ENCODE assay signal across 20 mouse cellular contexts in genomic region chr13:89256906-89257305, GRCm38 (mm10).
DNase-seq lines count a peak whose midpoint lies in the region; ATAC-seq and TF ChIP-seq lines count a peak whose summit lies in the region.
"Had no signal": no experiment of that assay in that cellular context is flagged by ENCODE, and none has a peak within 500 bp of the region (broad histone marks: within the 10 kb centered on the region; RNA-seq: fewer than 3 reads in every experiment).

No protein-coding gene starts in this region.

- no peaks in the 10 kb centered on the region for H3K27me3 ChIP-seq in intestine, embryonic 15.5 days (replicated peaks)
- H3K27me3 ChIP-seq in intestine, postnatal 0 days (replicated peaks; ENCODE audit: control insufficient read depth, insufficient read depth, low read length) = no peaks in the 10 kb centered on the region
- H3K27me3 ChIP-seq in MEL (ENCODE audit: control insufficient read depth in 1 of 2, insufficient read depth in 2 of 2, low read length in 2 of 2) = no peaks in the 10 kb centered on the region
- H3K27me3 ChIP-seq in hindbrain, embryonic 10.5 days (ENCODE audit: insufficient read depth, poor library complexity, severe bottlenecking) = no peaks in the 10 kb centered on the region
- H3K27me3 ChIP-seq in hindbrain, embryonic 13.5 days = no peaks in the 10 kb centered on the region
- H3K27me3 ChIP-seq: embryonic facial prominence, embryonic 12.5 days; forebrain, embryonic 13.5 days; forebrain, embryonic 15.5 days had no signal

- no peak overlapping the region for H3K27ac ChIP-seq in intestine, embryonic 15.5 days
- no peak overlapping the region for H3K27ac ChIP-seq in intestine, postnatal 0 days (ENCODE audit: low read depth, low read length)
- no peak overlapping the region for H3K27ac ChIP-seq in MEL (ENCODE audit: control insufficient read depth, low read depth, low read length)
- H3K27ac ChIP-seq in hindbrain, embryonic 10.5 days = no peak overlapping the region
- H3K27ac ChIP-seq in hindbrain, embryonic 13.5 days = no peak overlapping the region
- H3K27ac ChIP-seq: embryonic facial prominence, embryonic 10.5 days; embryonic facial prominence, embryonic 12.5 days; forebrain, embryonic 13.5 days; forebrain, embryonic 15.5 days had no signal

- no peaks in the 10 kb centered on the region for H3K36me3 ChIP-seq in intestine, embryonic 15.5 days
- no peaks in the 10 kb centered on the region for H3K36me3 ChIP-seq in intestine, postnatal 0 days (ENCODE audit: control insufficient read depth, insufficient read depth)
- H3K36me3 ChIP-seq in MEL (ENCODE audit: control insufficient read depth in 1 of 2, insufficient read depth in 2 of 2, low read length in 2 of 2) = peaks cover 0 to 11% of the 10 kb centered on the region in 2 experiments; a peak in 2 of 4 replicates
- H3K36me3 ChIP-seq in hindbrain, embryonic 10.5 days = no peaks in the 10 kb centered on the region
- H3K36me3 ChIP-seq in hindbrain, embryonic 13.5 days = no peaks in the 10 kb centered on the region
- H3K36me3 ChIP-seq: embryonic facial prominence, embryonic 10.5 days; embryonic facial prominence, embryonic 12.5 days; forebrain, embryonic 15.5 days had no signal

- H3K4me1 ChIP-seq in intestine, embryonic 15.5 days (replicated peaks) = no peaks in the 10 kb centered on the region
- H3K4me1 ChIP-seq in intestine, postnatal 0 days (replicated peaks; ENCODE audit: control insufficient read depth, insufficient read depth, low read length) = no peaks in the 10 kb centered on the region
- H3K4me1 ChIP-seq in MEL (ENCODE audit: control insufficient read depth in 1 of 2, insufficient read depth in 2 of 2, low read length in 2 of 2) = peaks cover 2 to 3% of the 10 kb centered on the region in 2 experiments; a peak in 1 of 4 replicates
- no peaks in the 10 kb centered on the region for H3K4me1 ChIP-seq in hindbrain, embryonic 10.5 days (replicated peaks)
- H3K4me1 ChIP-seq in hindbrain, embryonic 13.5 days (replicated peaks) = no peaks in the 10 kb centered on the region
- H3K4me1 ChIP-seq: embryonic facial prominence, embryonic 10.5 days; embryonic facial prominence, embryonic 12.5 days; forebrain, embryonic 13.5 days; forebrain, embryonic 15.5 days had no signal

- ATAC-seq in intestine, embryonic 15.5 days = 0 out of 2 replicates have a peak, but pooled peaks have one; percentile 36
- ATAC-seq in intestine, postnatal 0 days = no peak
- peak; percentile 23; the same call in 1 of the 2 replicates for ATAC-seq in megakaryocyte, adult 5-6 weeks (ENCODE audit: poor library complexity, severe bottlenecking)
- no peak for ATAC-seq in hindbrain, embryonic 13.5 days (ENCODE audit: low FRiP score)
- ATAC-seq: forebrain, embryonic 13.5 days; forebrain, embryonic 15.5 days; forebrain, postnatal 0 days had no signal

- 73% methylated on average over 1 of the region's 1 CpGs for WGBS in intestine, embryonic 15.5 days
- 61% methylated on average over 1 of the region's 1 CpGs for WGBS in intestine, postnatal 0 days
- WGBS in hindbrain, embryonic 10.5 days = 79% methylated on average over 1 of the region's 1 CpGs
- WGBS in hindbrain, embryonic 13.5 days = 84% methylated on average over 1 of the region's 1 CpGs

- no peak for TF ChIP-seq RAD21 in MEL (IDR thresholded peaks at IDR 0.05; ENCODE audit: low read depth, low read length)

- TF ChIP-seq CTCF in intestine, postnatal 0 days (IDR thresholded peaks at IDR 0.05; ENCODE audit: low read depth) = no peak
- no peak for TF ChIP-seq CTCF in MEL (IDR thresholded peaks at IDR 0.05 in 2 of 3, conservative IDR thresholded peaks at IDR 0.05 in 1 of 3; ENCODE audit: control insufficient read depth in 1 of 3, insufficient read depth in 1 of 3, low read depth in 2 of 3, low read length in 3 of 3, poor library complexity in 1 of 3, severe bottlenecking in 1 of 3)

- no peak for DNase-seq in MEL (ENCODE audit: low read depth, low spot score)
- no peak for DNase-seq in hindbrain, embryonic 10.5 days (ENCODE audit: low spot score)
- DNase-seq: adrenal gland, adult 2 months; adrenal gland, postnatal 10 days; adrenal gland, postnatal 25 days; cerebellum, adult 11 months; cerebellum, adult 18-20 months; cerebellum, adult 8-10 months; cerebellum, adult 9-11 months; cerebellum, postnatal 14 days; cerebellum, postnatal 36 days; forebrain, postnatal 0 days had no signal

- no peak overlapping the region for H3K4me3 ChIP-seq in intestine, embryonic 15.5 days (replicated peaks)
- no peak overlapping the region for H3K4me3 ChIP-seq in intestine, postnatal 0 days (ENCODE audit: low read depth, low read length)
- H3K4me3 ChIP-seq in MEL (ENCODE audit: control insufficient read depth in 1 of 2, insufficient read depth in 1 of 2, low read depth in 2 of 2, low read length in 2 of 2) = no peak overlapping the region
- H3K4me3 ChIP-seq in hindbrain, embryonic 10.5 days = no peak overlapping the region
- H3K4me3 ChIP-seq in hindbrain, embryonic 13.5 days = no peak overlapping the region
- H3K4me3 ChIP-seq: embryonic facial prominence, embryonic 10.5 days; embryonic facial prominence, embryonic 12.5 days; forebrain, embryonic 13.5 days; forebrain, embryonic 15.5 days had no signal

- no peaks in the 10 kb centered on the region for H3K79me2 ChIP-seq in MEL (ENCODE audit: control insufficient read depth, insufficient read depth, low read length, poor library complexity)

- H3K9ac ChIP-seq in intestine, embryonic 15.5 days = no peak overlapping the region
- H3K9ac ChIP-seq in intestine, postnatal 0 days (ENCODE audit: low read depth, low read length) = no peak overlapping the region
- no peak overlapping the region for H3K9ac ChIP-seq in MEL (ENCODE audit: control insufficient read depth, low read depth, low read length, poor library complexity, severe bottlenecking)
- no peak overlapping the region for H3K9ac ChIP-seq in hindbrain, embryonic 13.5 days
- H3K9ac ChIP-seq: embryonic facial prominence, embryonic 12.5 days; forebrain, embryonic 13.5 days; forebrain, embryonic 15.5 days; forebrain, postnatal 0 days had no signal

- no peaks in the 10 kb centered on the region for H3K9me3 ChIP-seq in intestine, embryonic 15.5 days
- H3K9me3 ChIP-seq in intestine, postnatal 0 days (ENCODE audit: control insufficient read depth) = no peaks in the 10 kb centered on the region
- H3K9me3 ChIP-seq in MEL (replicated peaks; ENCODE audit: insufficient read depth, low read length) = no peaks in the 10 kb centered on the region
- no peaks in the 10 kb centered on the region for H3K9me3 ChIP-seq in hindbrain, embryonic 10.5 days
- no peaks in the 10 kb centered on the region for H3K9me3 ChIP-seq in hindbrain, embryonic 13.5 days
- H3K9me3 ChIP-seq: embryonic facial prominence, embryonic 10.5 days; embryonic facial prominence, embryonic 12.5 days; forebrain, embryonic 13.5 days; forebrain, embryonic 15.5 days had no signal

- TF ChIP-seq EP300 in MEL (IDR thresholded peaks at IDR 0.05; ENCODE audit: low read depth in 1 of 2, low read length in 2 of 2) = no peak

- no peak overlapping the region for H3K4me2 ChIP-seq in intestine, embryonic 15.5 days (replicated peaks)
- H3K4me2 ChIP-seq in intestine, postnatal 0 days (replicated peaks; ENCODE audit: low read depth) = no peak overlapping the region
- H3K4me2 ChIP-seq in hindbrain, embryonic 13.5 days = no peak overlapping the region
- H3K4me2 ChIP-seq: embryonic facial prominence, embryonic 12.5 days; forebrain, embryonic 13.5 days; forebrain, embryonic 15.5 days had no signal

- TF ChIP-seq POLR2A in MEL (IDR thresholded peaks at IDR 0.05; ENCODE audit: control insufficient read depth in 1 of 2, insufficient read depth in 1 of 2, low read depth in 1 of 2, low read length in 2 of 2, poor library complexity in 1 of 2) = no peak

TF ChIP-seq in MEL, 35 proteins besides CTCF, POLR2A, EP300 and RAD21:
- TF ChIP-seq GATA1 (IDR thresholded peaks at IDR 0.05; ENCODE audit: low read depth, low read length) (peak; percentile 52; the same call in 1 of the 2 replicates), ZNF384 (IDR thresholded peaks at IDR 0.05; ENCODE audit: low read depth, low read length) (no peak)

Comparison
In these comparisons a context has a peak if more than half of its experiments do, and no peak if none do; other contexts are left out.
1. ATAC-seq: peak in intestine, embryonic 15.5 days (single experiment) and megakaryocyte, adult 5-6 weeks (single experiment); none in intestine, postnatal 0 days (single experiment) and hindbrain, embryonic 13.5 days (single experiment).